Mouse (Mus musculus) G1E (cell line): ENCODE measurements around the gene Plrg1.

ENCODE experiments used
- CTCF ChIP-seq: IDR thresholded peaks from 2 replicates; pipeline ENCODE4 v1.5.1; 2012; ENCODE audit warnings: low read depth, low read length, inconsistent platforms, mixed read lengths
- GATA1 ChIP-seq: IDR thresholded peaks from 2 replicates; pipeline ENCODE4 v1.6.1; 2012; ENCODE audit warnings: borderline replicate concordance, low read length, inconsistent platforms, mixed read lengths
- GATA2 ChIP-seq: IDR thresholded peaks from 2 replicates; pipeline ENCODE4 v1.6.1; 2012; ENCODE audit warnings: low read depth, low read length, inconsistent platforms, borderline replicate concordance
- POLR2AphosphoS5 ChIP-seq: IDR thresholded peaks from 2 replicates; pipeline ENCODE4 v1.6.1; 2012; ENCODE audit warnings: low read depth, low read length, inconsistent platforms; ENCODE audit not compliant: insufficient replicate concordance
- TAL1 ChIP-seq: conservative IDR thresholded peaks from 2 replicates; pipeline ENCODE4 v1.6.1; 2012; ENCODE audit warnings: low read depth, low read length, inconsistent platforms, mixed read lengths

DNA sequence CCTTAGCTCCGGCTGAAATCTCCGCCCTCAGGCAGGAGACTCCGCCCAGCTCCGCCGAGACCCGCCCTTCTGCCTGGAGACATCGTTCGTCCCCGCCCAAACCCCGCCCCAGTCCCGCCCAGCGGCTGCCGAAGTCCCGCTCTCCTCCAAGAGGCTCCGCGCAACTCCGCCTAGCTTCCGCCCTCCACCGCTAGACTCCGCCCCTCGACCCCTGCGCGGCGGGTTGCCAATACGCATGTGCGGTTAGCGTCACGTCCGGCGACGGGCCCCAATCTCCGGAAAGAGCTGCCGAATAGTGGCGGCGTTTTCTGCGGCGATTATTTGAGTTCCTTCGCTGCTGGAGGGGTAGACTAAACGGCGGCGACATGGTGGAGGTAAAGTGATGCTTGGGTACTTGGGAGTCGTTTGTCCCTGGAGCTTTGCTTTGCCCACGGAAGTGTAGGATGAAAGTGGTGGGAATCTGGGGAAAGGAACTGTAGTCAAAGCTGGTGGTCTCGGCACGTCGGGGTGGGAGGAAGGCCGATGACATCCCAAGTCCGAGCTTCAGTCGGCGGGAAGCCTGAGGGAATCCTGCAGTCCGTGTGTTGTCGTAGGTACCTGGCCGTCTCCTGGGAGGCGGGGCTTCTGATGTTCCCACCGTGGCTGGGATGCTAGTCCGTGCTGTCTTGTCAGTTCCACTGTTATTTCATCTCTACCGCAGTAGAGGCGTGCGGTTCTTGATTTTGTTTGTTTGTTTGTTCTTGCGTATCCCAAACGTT is at the start of gene Plrg1:
- TF ChIP-seq GATA1: no peak
- no peak for TF ChIP-seq CTCF
- TF ChIP-seq POLR2AphosphoS5: no peak
- TF ChIP-seq TAL1: no peak
- no peak for TF ChIP-seq GATA2
